Mouse (Mus musculus) midbrain, embryonic 10.5 days (tissue): ENCODE results near the gene Med16. TPM values are rescaled to one million over a fixed set of nuclear protein-coding genes. Genes with fewer than 3 reads are reported as not detected.

Experiments used
- DNase-seq: peaks from one replicate; pipeline ENCODE4 v3.0.0-alpha.2; 2017; ENCODE audit warnings: low spot score
- H3K27ac ChIP-seq: fragments of 300-500 bp; sonication (generic); replicated peaks from 2 replicates; pipeline ENCODE4 v1.5.1; 2016; ENCODE audit warnings: mild to moderate bottlenecking
- H3K27me3 ChIP-seq: fragments of 300-500 bp; sonication (generic); 2 replicates; pipeline ENCODE4 v1.6.1; 2016; ENCODE audit warnings: low read depth, mild to moderate bottlenecking; ENCODE audit not compliant: poor library complexity, severe bottlenecking
- H3K36me3 ChIP-seq: fragments of 300-500 bp; sonication (generic); 2 replicates; pipeline ENCODE4 v1.6.1; 2016; ENCODE audit warnings: mild to moderate bottlenecking, moderate library complexity
- H3K4me1 ChIP-seq: fragments of 300-500 bp; sonication (generic); 2 replicates; pipeline ENCODE4 v1.6.1; 2016
- H3K4me3 ChIP-seq: fragments of 300-500 bp; sonication (generic); 2 replicates; pipeline ENCODE4 v1.5.1; 2016; ENCODE audit warnings: mild to moderate bottlenecking, moderate library complexity
- H3K9me3 ChIP-seq: fragments of 300-500 bp; sonication (generic); replicated peaks from 2 replicates; pipeline ENCODE4 v1.6.1; 2016; ENCODE audit warnings: mild to moderate bottlenecking
- WGBS: fragments of 180-500 bp; shearing (Covaris S2); methylation state at CpG from one replicate; pipeline ENCODE4 v1.1.7; 2016; 5-methylcytosine and 5-hydroxymethylcytosine counted together
- polyA plus RNA-seq: library from polyadenylated mRNA; unstranded; fragments of >200 nt; fragmentation: Nextera tagmentation; extraction: Ambion mirVana; gene quantifications from 2 replicates; pipeline ENCODE4 v1.2.1, GENCODE M21; 2016

Gene Med16
- polyA plus RNA-seq, 1 experiment from 2014 or later, result 69.8 TPM

- Histone ChIP-seq H3K9me3 (no peaks in the 10 kb centered on the region), H3K4me1 (peaks cover 45% of the 10 kb centered on the region), H3K36me3 (peaks cover 73% of the 10 kb centered on the region), H3K4me3 (peak overlapping the region; percentile 74; the same call in 1 of the 2 replicates), H3K27ac (no peak overlapping the region; the same call in 1 of the 2 replicates), H3K27me3 (no peaks in the 10 kb centered on the region)
- DNase-seq, result no peak
- WGBS, result 94% methylated on average over 2 of the region's 2 CpGs
These were observed 50.8 kb downstream of the Med16 start for GRCm38 (mm10) chr10:79857894-79858293.

GRCm38 (mm10) chr10:79857452-79857811 lies 51.3 kb downstream of the Med16 start:
- Histone ChIP-seq H3K9me3 (no peaks in the 10 kb centered on the region), H3K27me3 (no peaks in the 10 kb centered on the region), H3K4me1 (peaks cover 50% of the 10 kb centered on the region), H3K36me3 (peaks cover 68% of the 10 kb centered on the region), H3K27ac (no peak overlapping the region; the same call in 1 of the 2 replicates), H3K4me3 (peak overlapping the region; percentile 74)
- 75% methylated on average over 4 of the region's 4 CpGs for WGBS
- DNase-seq, result no peak

- no peak for DNase-seq
- Histone ChIP-seq H3K27me3 (no peaks in the 10 kb centered on the region), H3K4me3 (peak overlapping the region; percentile 74), H3K9me3 (no peaks in the 10 kb centered on the region), H3K4me1 (peaks cover 56% of the 10 kb centered on the region), H3K36me3 (peaks cover 63% of the 10 kb centered on the region), H3K27ac (peak overlapping the region; percentile 100)
- WGBS, result 81% methylated on average over 7 of the region's 7 CpGs
These were observed 51.8 kb downstream of the Med16 start for GRCm38 (mm10) chr10:79856704-79857451.

GRCm38 (mm10) chr10:79856280-79856679 lies 52.4 kb downstream of the Med16 start:
- H3K36me3 ChIP-seq, result peaks cover 57% of the 10 kb centered on the region
- peaks cover 62% of the 10 kb centered on the region for H3K4me1 ChIP-seq
- peak overlapping the region; percentile 100 for H3K27ac ChIP-seq
- peak overlapping the region; percentile 74 for H3K4me3 ChIP-seq
- 63% methylated on average over 6 of the region's 6 CpGs for WGBS
- no peaks in the 10 kb centered on the region for H3K9me3 ChIP-seq
- no peaks in the 10 kb centered on the region for H3K27me3 ChIP-seq
- DNase-seq, result no peak

GRCm38 (mm10) chr10:79855558-79856184 lies 53.1 kb downstream of the Med16 start:
- Histone ChIP-seq H3K27me3 (no peaks in the 10 kb centered on the region), H3K9me3 (no peaks in the 10 kb centered on the region), H3K27ac (peak overlapping the region; percentile 100), H3K4me1 (peaks cover 66% of the 10 kb centered on the region), H3K4me3 (peak overlapping the region; percentile 74), H3K36me3 (peaks cover 51% of the 10 kb centered on the region)
- no peak for DNase-seq
- WGBS, result 10% methylated on average over 10 of the region's 10 CpGs

- H3K4me1 ChIP-seq, result peaks cover 73% of the 10 kb centered on the region
- peak overlapping the region; percentile 74 for H3K4me3 ChIP-seq
- under 1% methylated on average over 83 of the region's 83 CpGs for WGBS
These were observed 53.8 kb downstream of the Med16 start for GRCm38 (mm10) chr10:79854801-79855541.

GRCm38 (mm10) chr10:79853860-79854795 lies 54.6 kb downstream of the Med16 start, which contains the start of gene Ptbp1:
Gene Ptbp1, plus strand, starts transcription at chr10:79854427.
- H3K9me3 ChIP-seq, result no peaks in the 10 kb centered on the region
- peak within 1 kb of the TSS; percentile 74 for H3K4me3 ChIP-seq
- H3K27me3 ChIP-seq, result no peaks in the 10 kb centered on the region
- peak; percentile 100 for DNase-seq
- H3K27ac ChIP-seq, result peak within 1 kb of the TSS; percentile 100
- H3K36me3 ChIP-seq, result peaks cover 39% of the 10 kb centered on the region
- under 1% methylated on average over 75 of the region's 75 CpGs for WGBS
- peaks cover 73% of the 10 kb centered on the region for H3K4me1 ChIP-seq

More at GRCm38 (mm10) chr10:79854801-79855541, 53.8 kb downstream of the Med16 start:
- no peaks in the 10 kb centered on the region for H3K9me3 ChIP-seq
- peaks cover 46% of the 10 kb centered on the region for H3K36me3 ChIP-seq
- DNase-seq, result peak; percentile 83
- peak overlapping the region; percentile 100 for H3K27ac ChIP-seq
- no peaks in the 10 kb centered on the region for H3K27me3 ChIP-seq

GRCm38 (mm10) chr10:79853392-79853791 lies 55.3 kb downstream of the Med16 start:
- peak; percentile 80 for DNase-seq
- H3K4me3 ChIP-seq, result peak overlapping the region; percentile 74
- H3K4me1 ChIP-seq, result peaks cover 68% of the 10 kb centered on the region
- peak overlapping the region; percentile 100 for H3K27ac ChIP-seq
- H3K9me3 ChIP-seq, result no peaks in the 10 kb centered on the region
- no peaks in the 10 kb centered on the region for H3K27me3 ChIP-seq
- under 1% methylated on average over 15 of the region's 15 CpGs for WGBS
- H3K36me3 ChIP-seq, result peaks cover 32% of the 10 kb centered on the region

- H3K27ac ChIP-seq, result peak overlapping the region; percentile 100
- peaks cover 26% of the 10 kb centered on the region for H3K36me3 ChIP-seq
- WGBS, result 31% methylated on average over 8 of the region's 8 CpGs
- no peak for DNase-seq
- H3K4me1 ChIP-seq, result peaks cover 65% of the 10 kb centered on the region
- peak overlapping the region; percentile 74 for H3K4me3 ChIP-seq
- no peaks in the 10 kb centered on the region for H3K27me3 ChIP-seq
- H3K9me3 ChIP-seq, result no peaks in the 10 kb centered on the region
These were observed 55.9 kb downstream of the Med16 start for GRCm38 (mm10) chr10:79852827-79853226.

- WGBS, result 73% methylated on average over 9 of the region's 9 CpGs
- DNase-seq, result no peak
- no peaks in the 10 kb centered on the region for H3K9me3 ChIP-seq
- H3K4me3 ChIP-seq, result peak overlapping the region; percentile 74
- peaks cover 60% of the 10 kb centered on the region for H3K4me1 ChIP-seq
- H3K27ac ChIP-seq, result peak overlapping the region; percentile 100
- H3K27me3 ChIP-seq, result no peaks in the 10 kb centered on the region
- peaks cover 20% of the 10 kb centered on the region for H3K36me3 ChIP-seq
These were observed 56.5 kb downstream of the Med16 start for GRCm38 (mm10) chr10:79852107-79852789.

GRCm38 (mm10) chr10:79851653-79852052 lies 57.1 kb downstream of the Med16 start:
- Histone ChIP-seq H3K4me3 (peak overlapping the region; percentile 74), H3K9me3 (no peaks in the 10 kb centered on the region), H3K27me3 (no peaks in the 10 kb centered on the region), H3K27ac (peak overlapping the region; percentile 100), H3K36me3 (peaks cover 14% of the 10 kb centered on the region), H3K4me1 (peaks cover 54% of the 10 kb centered on the region)
- no peak for DNase-seq
- 84% methylated on average over 3 of the region's 3 CpGs for WGBS
